Mouse (Mus musculus): Measurements from ENCODE around the gene Pald1. TPM values are rescaled to one million over a fixed set of nuclear protein-coding genes. Genes with fewer than 3 reads are reported as not detected.

Gene Pald1
- total and polyA plus RNA-seq, 3 experiments = 2.9 to 6.4 TPM; not detected in 1

- H3K27me3 ChIP-seq (ENCODE audit: control insufficient read depth in 1 of 2, insufficient read depth in 2 of 2, low read length in 2 of 2) = no peaks in the 10 kb centered on the region
- H3K4me1 ChIP-seq (ENCODE audit: control insufficient read depth in 1 of 2, insufficient read depth in 2 of 2, low read length in 2 of 2) = no peaks in the 10 kb centered on the region
- DNase-seq (ENCODE audit: low read depth, low spot score) = no peak
- no peak overlapping the region for H3K27ac ChIP-seq (ENCODE audit: control insufficient read depth, low read depth, low read length)
- H3K9me3 ChIP-seq (replicated peaks; ENCODE audit: insufficient read depth, low read length) = no peaks in the 10 kb centered on the region
- H3K4me3 ChIP-seq (ENCODE audit: control insufficient read depth in 1 of 2, insufficient read depth in 1 of 2, low read depth in 2 of 2, low read length in 2 of 2) = no peak overlapping the region
- TF ChIP-seq TCF12 (IDR thresholded peaks at IDR 0.05; ENCODE audit: low read depth, low read length) = no peak
- 0 out of 4 replicates have a peak, but pooled peaks of 1 of the 2 experiments have one; percentile 25 for TF ChIP-seq POLR2A (IDR thresholded peaks at IDR 0.05; ENCODE audit: control insufficient read depth in 1 of 2, insufficient read depth in 1 of 2, low read depth in 1 of 2, low read length in 2 of 2, poor library complexity in 1 of 2)
- H3K79me2 ChIP-seq (ENCODE audit: control insufficient read depth, insufficient read depth, low read length, poor library complexity) = no peaks in the 10 kb centered on the region
- H3K9ac ChIP-seq (ENCODE audit: control insufficient read depth, low read depth, low read length, poor library complexity, severe bottlenecking) = no peak overlapping the region
- no peaks in the 10 kb centered on the region for H3K36me3 ChIP-seq (ENCODE audit: control insufficient read depth in 1 of 2, insufficient read depth in 2 of 2, low read length in 2 of 2)
Observed at GRCm38 (mm10) chr10:61418131-61418900, 35.0 kb upstream of the Pald1 start.

GRCm38 (mm10) chr10:61417672-61418071, 34.3 kb upstream of the Pald1 start, which contains the start of gene Nodal:
TSS of gene Nodal (plus strand) at chr10:61417972.
- Histone ChIP-seq H3K36me3 (ENCODE audit: control insufficient read depth in 1 of 2, insufficient read depth in 2 of 2, low read length in 2 of 2) (no peaks in the 10 kb centered on the region), H3K4me3 (ENCODE audit: control insufficient read depth in 1 of 2, insufficient read depth in 1 of 2, low read depth in 2 of 2, low read length in 2 of 2) (no peak within 1 kb of the TSS), H3K4me1 (ENCODE audit: control insufficient read depth in 1 of 2, insufficient read depth in 2 of 2, low read length in 2 of 2) (0 out of 4 replicates have a peak, but pooled peaks cover 0 to under 1% of the 10 kb centered on the region in 2 experiments), H3K9me3 (replicated peaks; ENCODE audit: insufficient read depth, low read length) (no peaks in the 10 kb centered on the region), H3K9ac (ENCODE audit: control insufficient read depth, low read depth, low read length, poor library complexity, severe bottlenecking) (no peak within 1 kb of the TSS), H3K27me3 (ENCODE audit: control insufficient read depth in 1 of 2, insufficient read depth in 2 of 2, low read length in 2 of 2) (no peaks in the 10 kb centered on the region), H3K27ac (ENCODE audit: control insufficient read depth, low read depth, low read length) (no peak within 1 kb of the TSS), H3K79me2 (ENCODE audit: control insufficient read depth, insufficient read depth, low read length, poor library complexity) (no peaks in the 10 kb centered on the region)
- DNase-seq (ENCODE audit: low read depth, low spot score) = no peak
- TF ChIP-seq ZMIZ1 (IDR thresholded peaks at IDR 0.05; ENCODE audit: low read depth, low read length) = no peak
- TF ChIP-seq E2F4 (IDR thresholded peaks at IDR 0.05; ENCODE audit: borderline replicate concordance, low read depth, low read length) = no peak
- no peak for TF ChIP-seq MXI1 (IDR thresholded peaks at IDR 0.05; ENCODE audit: low read depth, low read length)
- TF ChIP-seq ZKSCAN1 (IDR thresholded peaks at IDR 0.05; ENCODE audit: low read depth, low read length) = no peak
- no peak for TF ChIP-seq POLR2AphosphoS5 (IDR thresholded peaks at IDR 0.05; ENCODE audit: borderline replicate concordance, low read depth, low read length)
- TF ChIP-seq USF2 (IDR thresholded peaks at IDR 0.05; ENCODE audit: borderline replicate concordance in 1 of 2, insufficient read depth in 1 of 2, low read depth in 1 of 2, low read length in 2 of 2) = no peak
- TF ChIP-seq POLR2AphosphoS2 (IDR thresholded peaks at IDR 0.05; ENCODE audit: low read length) = no peak
- no peak for TF ChIP-seq CHD1 (IDR thresholded peaks at IDR 0.05; ENCODE audit: low read depth, low read length)
- no peak for TF ChIP-seq GATA1 (IDR thresholded peaks at IDR 0.05; ENCODE audit: low read depth, low read length)
- no peak for TF ChIP-seq RAD21 (IDR thresholded peaks at IDR 0.05; ENCODE audit: low read depth, low read length)
- no peak for TF ChIP-seq MAZ (IDR thresholded peaks at IDR 0.05; ENCODE audit: low read depth, low read length)
- TF ChIP-seq ELF1 (IDR thresholded peaks at IDR 0.05; ENCODE audit: low read depth, low read length) = no peak
- TF ChIP-seq ZC3H11A (IDR thresholded peaks at IDR 0.05; ENCODE audit: low read depth, low read length) = no peak
- TF ChIP-seq TAL1 (IDR thresholded peaks at IDR 0.05; ENCODE audit: low read length) = no peak
- no peak for TF ChIP-seq SMC3 (IDR thresholded peaks at IDR 0.05; ENCODE audit: low read depth, low read length)
- TF ChIP-seq ZNF384 (IDR thresholded peaks at IDR 0.05; ENCODE audit: low read depth, low read length) = no peak
- no peak for TF ChIP-seq TCF12 (IDR thresholded peaks at IDR 0.05; ENCODE audit: low read depth, low read length)
- TF ChIP-seq HCFC1 (IDR thresholded peaks at IDR 0.05; ENCODE audit: low read depth, low read length) = no peak
- no peak for TF ChIP-seq MYC (IDR thresholded peaks at IDR 0.05; ENCODE audit: low read depth, low read length)

Measured in MEL (cell line).